Mouse (Mus musculus) heart, adult 18-20 months (tissue): Measurements from ENCODE around the gene Il24. TPM values are rescaled to one million over a fixed set of nuclear protein-coding genes. Genes with fewer than 3 reads are reported as not detected.
A peak's percentile ranks its signal among the peaks of the same experiment; 100 is the strongest.

Experiments used
- DNase-seq, 2 experiments: peaks; one replicate each; pipeline ENCODE4 v3.0.0; 2021 to 2022; ENCODE audit warnings: mixed read lengths in 1 of 2
- long read RNA-seq, 2 experiments: library from polyadenylated mRNA; stranded (forward); transcript quantifications; one replicate each; pipeline ENCODE4 v2.0.0; 2021
- total RNA-seq, 2 experiments: library from RNA; stranded (reverse); gene quantifications; 2 replicates each; pipeline ENCODE4 v1.2.3; 2021

The Il24 gene
- not detected for total RNA-seq
- long read RNA-seq, experiment 1, result 0 reads
- long read RNA-seq, experiment 2, result 0 reads

DNA sequence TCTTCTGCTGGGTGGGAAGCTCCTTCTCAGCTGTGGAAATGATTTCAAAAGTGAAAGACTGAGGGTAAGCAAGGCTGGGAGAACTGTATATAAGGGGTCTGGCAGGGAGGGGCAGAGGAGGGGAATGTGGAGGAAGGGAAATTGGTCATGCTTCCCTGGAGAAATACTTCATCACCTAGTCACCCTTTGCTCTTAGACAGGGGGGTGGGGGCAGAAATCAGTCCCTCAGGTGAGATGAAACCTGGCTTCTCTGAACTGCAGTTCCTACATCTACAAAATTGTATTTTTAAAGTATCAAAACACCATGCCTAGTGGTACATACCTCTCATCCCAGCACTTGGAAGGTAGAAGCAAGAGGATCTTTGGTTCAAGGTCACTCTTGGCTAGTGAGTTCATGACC lies at the start of gene Il24:
TSS of gene Il24 (minus strand) at position 101 of the 400 bp plus-strand sequence.
- no peak for DNase-seq

GRCm38 (mm10) chr1:130936351-130936750 lies 49.1 kb upstream of the Il24 start:
- no peak for DNase-seq

DNA sequence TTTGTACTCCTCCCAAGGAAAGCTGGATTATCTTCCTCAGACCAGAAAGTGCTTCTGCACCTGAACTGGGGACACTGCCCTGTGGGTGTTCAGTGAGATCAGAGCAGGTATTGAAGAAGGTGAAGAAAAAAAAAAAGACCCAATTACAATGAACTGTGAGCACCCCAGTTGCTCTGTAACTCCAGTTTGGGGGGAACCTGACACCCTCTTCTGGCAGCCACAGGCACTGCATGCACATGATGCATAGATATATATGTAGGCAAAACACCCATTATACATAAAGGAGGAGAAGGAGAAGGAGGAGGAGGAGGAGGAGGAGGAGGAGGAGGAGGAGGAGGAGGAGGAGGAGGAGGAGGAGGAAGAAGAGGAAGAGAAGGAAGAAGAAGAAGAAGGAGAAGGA lies 39.2 kb upstream of the Il24 start:
- DNase-seq, result no peak

GRCm38 (mm10) chr1:130918323-130918980 lies 31.2 kb upstream of the Il24 start:
- DNase-seq, result peak in 1 of 2 experiments; percentile 10

GRCm38 (mm10) chr1:130911401-130912010 lies 24.3 kb upstream of the Il24 start, which contains the start of gene Il20:
Il20 (minus strand) TSS chr1:130911451.
- DNase-seq, result no peak

- DNase-seq, result no peak
Observed at GRCm38 (mm10) chr1:130902505-130902904, 15.3 kb upstream of the Il24 start.

DNA sequence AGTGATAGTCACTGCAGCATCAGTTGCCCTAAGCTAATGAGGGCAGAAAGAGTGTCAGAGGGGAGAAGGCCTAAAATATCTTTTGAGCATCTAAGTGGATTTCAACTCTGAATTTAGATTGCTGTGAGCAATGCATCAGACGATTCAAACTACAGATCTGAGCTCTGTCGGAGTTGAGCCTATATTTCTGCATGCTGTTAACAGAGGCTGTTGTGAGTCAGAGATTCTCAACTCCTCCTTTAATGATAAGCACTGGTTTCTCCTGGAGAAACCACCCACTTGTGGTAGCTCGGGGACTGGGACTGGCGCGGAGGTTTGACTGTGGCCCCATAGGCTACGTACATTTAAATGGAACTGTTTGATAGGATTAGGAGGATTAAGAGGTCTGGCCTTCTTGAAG lies 7.2 kb upstream of the Il24 start:
- no peak for DNase-seq

- DNase-seq, result no peak
Observed at GRCm38 (mm10) chr1:130893329-130894040, 6.2 kb upstream of the Il24 start.

GRCm38 (mm10) chr1:130892446-130892845 lies 5.2 kb upstream of the Il24 start:
- DNase-seq, result no peak

- DNase-seq, result no peak
Observed at GRCm38 (mm10) chr1:130883146-130883545, 4.1 kb downstream of the Il24 start.

- no peak for DNase-seq
Observed at GRCm38 (mm10) chr1:130879927-130880326, 7.3 kb downstream of the Il24 start.

DNA sequence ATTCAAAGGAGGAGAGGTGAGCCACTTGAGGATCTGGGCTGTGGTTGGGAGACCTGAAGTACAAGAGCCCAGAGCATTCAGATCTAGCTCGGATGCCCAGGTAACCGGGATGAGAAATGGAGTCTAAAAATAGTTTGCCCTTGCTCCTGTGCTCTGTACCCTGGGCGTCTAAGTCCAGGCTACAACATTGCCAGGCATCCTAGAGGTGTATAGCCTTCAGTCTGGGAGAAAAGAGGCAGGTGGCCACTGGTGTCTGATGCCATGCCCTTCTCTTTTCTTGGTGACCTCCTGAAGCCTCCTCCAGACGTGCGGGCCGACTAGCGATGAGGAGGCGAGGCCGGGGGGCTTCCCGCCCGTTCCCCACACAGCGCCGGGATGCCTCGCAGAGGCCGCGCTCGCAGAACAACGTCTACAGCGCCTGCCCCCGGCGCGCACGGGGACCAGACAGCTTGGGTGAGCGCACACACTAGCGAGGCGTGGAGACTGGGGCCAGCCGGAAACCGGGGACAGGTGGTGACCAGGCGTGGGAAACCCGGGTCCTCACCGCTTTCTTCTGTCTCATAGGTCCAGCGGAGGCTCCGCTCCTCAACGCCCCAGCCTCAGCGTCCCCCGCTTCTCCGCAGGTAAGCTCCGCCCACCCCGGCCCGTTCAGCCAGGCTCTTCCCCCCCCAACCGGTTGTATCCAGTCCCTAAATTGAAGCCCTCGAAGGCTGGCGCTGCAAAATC lies 9.2 kb downstream of the Il24 start:
- DNase-seq, result no peak

GRCm38 (mm10) chr1:130876931-130877509 lies 10.2 kb downstream of the Il24 start:
- DNase-seq, result peak; percentile 33 to 71

DNA sequence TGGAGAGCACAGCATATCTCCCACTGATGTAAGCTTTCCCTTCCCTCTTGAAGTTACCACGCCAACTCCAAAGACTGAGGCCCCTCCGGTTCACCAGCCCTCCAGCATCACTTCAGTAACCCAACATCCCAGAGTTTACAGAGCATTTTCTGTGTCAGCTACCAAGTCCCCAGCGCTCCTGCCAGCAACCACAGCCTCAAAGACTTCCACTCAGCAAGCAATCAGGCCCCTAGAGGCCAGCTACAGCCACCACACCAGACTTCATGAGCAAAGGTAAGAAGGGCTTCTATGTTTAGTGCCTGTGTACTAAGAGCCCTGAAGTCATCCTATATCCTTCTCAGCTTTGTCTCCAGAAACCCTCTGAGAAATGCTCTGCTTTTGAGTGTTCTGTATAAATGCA lies 11.3 kb downstream of the Il24 start:
- no peak for DNase-seq

DNA sequence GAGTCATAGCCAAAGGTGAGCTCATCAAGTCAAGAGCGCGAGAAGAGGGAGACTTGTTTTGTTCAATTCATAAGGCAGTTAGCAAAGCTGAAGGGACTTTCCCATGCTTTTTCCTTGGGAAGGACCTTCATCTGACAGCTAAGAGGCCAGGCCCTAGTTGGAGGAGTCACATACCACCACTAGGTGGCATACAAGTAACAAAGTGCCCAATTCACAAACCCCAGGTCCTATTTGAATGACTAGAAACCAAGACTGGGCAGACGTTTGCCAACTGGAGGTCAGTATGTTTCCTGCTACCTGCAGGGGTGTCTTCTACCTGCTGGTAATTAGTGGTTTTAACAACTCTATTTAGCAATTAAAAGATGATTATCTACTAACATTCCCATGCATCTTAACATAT lies 12.1 kb downstream of the Il24 start:
- peak; percentile 37 to 57 for DNase-seq

DNA sequence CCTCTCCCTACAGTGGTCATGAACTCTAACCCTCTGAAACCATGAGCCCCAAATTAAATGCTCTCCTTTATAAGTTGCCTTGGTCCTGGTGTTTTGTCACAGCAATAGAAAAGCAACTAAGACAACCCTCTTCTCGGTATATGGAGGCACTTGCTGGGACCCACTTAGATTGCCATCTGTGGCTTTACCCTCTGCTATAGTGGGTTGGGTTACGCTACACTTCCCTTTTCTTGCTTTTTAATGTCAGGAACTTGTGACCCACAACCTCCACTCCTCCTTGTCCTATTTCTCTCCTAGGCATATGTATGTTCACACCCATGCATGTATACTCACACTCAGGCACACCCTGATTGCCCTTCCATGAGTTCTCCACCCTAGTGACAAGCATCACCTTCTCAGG lies 14.3 kb downstream of the Il24 start:
- no peak for DNase-seq

DNA sequence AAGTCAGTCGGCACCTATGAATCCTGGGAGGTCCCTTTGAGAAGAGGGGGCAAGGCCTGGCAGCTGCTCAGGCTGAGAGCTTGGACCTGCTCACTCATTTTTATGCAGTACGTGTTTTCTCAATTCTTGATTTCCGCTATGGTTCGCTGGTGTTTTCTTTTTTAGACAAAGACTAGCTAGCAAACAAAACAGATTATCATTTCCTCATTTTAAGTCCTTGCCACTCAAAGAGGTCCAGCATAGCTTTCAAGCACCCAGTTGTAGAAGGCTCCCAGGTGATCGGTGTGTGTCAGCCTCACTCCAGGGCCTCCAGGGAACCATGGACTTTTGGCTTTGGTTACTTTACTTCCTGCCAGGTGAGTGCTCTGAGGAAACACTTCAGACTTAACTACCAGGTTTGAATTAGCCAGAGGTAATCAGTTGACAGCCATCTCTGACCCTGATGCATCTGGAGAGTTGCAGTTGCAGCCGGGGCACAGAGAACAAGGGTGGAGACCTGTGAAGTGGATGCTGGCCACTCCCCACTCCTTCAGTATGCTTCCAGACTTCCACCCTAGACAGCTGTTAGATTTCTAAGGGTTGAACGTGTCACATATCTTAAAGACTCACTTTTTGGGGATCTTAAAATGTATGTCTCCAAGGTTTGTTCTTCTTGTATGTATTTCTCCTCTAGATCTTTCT lies 21.6 kb downstream of the Il24 start, which contains the start of gene Fcmr:
TSS of gene Fcmr (plus strand) at position 129 of the 681 bp plus-strand sequence.
- DNase-seq, result no peak

DNA sequence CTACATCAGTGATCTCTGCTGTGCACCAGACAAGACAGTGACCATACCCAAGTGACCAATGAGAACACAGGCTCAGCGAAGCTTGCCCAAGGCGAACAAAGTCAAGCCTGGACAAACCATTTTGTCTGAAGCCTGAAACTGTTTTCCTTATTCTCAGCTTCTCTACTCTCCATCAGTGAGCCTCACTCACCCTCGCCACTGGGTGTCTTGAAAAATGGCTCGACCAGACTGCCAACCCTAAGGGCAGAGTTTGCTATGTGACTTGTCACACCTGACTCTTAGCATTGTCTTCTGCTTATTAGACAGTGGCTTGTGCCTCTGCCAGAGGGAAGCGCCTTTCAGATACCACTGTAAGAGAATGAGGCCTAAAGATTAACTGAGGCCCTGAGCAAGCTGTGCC lies 22.5 kb downstream of the Il24 start:
- no peak for DNase-seq

DNA sequence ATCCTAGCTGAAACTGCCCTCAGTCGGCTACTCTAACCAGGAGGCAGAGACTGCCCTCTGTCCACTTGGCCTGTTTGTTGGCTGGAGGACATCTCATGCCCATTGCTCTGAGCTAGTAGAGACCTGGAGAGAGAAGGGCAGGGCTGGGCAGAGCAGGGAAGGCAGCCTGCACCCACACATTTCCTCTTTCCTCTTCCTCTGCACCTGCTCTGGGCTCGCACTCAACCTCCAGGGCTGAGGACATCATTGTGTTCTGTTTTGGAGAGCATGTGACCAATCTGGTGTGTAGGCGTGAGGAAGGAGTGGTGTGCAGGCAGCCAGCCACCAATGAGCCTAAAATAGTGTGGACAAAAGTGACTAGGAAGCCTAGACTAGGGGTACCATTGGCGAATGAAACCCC lies 23.0 kb downstream of the Il24 start:
- DNase-seq, result peak in 1 of 2 experiments; percentile 22

DNA sequence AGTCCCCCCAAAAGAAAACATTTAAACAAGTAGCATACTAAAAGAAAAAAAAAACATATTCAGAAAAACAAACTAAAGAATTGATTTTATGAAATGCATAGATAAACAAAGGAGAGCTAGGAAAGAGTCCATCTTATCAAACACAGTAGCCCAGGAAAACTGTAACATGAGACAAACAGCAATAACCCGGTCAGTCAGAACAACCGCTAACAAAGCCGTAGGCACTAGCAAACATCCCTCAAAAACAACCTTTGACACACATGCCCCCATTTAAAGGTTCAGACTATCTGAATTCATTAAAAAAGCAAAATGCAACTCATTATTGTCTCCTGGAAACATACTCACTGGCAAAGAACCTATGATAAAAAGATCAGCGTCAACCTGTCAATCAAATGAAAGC lies 29.8 kb downstream of the Il24 start:
- no peak for DNase-seq

DNA sequence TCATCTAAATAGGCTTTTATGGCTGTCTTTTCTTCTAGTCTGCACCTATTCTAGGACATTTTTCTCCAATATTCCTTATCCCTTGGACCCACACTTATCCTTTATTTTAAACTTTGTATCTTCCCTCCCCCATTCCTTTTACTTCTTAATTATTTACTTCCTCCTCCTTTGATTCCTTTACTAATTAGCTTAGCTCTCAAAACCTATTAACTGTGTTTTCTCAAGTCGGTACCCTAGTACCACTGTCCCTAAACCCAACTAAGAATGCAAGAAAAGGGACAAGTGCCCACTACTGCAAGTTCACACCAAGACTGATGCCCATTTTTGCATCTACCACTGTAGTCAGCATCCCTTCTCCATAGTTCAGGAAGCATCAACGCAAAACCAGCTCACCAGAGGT lies 31.5 kb downstream of the Il24 start:
- DNase-seq, result no peak

GRCm38 (mm10) chr1:130854819-130855218 lies 32.4 kb downstream of the Il24 start:
- no peak for DNase-seq
